16 mouse cellular contexts compared by ENCODE assay signal in the genomic region with DNA sequence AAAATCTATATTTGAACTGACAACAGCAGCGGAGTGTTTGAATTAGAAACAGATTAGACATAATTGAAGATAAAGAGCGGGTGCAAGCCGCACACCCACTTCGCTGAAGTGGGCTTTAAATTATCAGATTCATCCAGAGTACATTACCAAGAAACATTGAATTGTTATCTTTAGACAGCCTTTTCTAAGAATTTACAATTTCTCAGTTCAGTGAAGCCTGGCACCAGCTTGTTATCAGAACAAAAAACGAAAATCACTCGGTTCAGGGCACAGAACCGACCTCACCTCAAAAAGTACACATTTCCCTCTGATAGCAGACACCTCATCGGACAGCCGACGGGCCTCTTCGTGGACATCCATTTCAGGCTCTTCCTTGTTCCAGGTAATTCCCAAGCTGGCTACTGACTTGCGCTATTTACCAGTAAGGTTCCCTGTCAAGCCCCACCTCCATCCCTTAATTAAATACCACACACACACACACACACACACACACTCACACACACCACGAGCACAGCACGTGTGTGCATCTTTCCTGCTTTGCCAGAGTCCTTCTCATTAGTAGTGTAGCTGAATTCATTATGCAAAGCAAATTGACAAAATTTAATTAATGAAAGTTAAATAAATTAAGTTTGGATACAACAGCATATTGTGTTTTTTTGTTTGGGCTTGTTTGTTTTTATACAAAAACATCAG.
DNase-seq lines count a peak whose midpoint lies in the region; ATAC-seq and TF ChIP-seq lines count a peak whose summit lies in the region.
"Had no signal": no experiment of that assay in that cellular context is flagged by ENCODE, and none has a peak within 500 bp of the region (broad histone marks: within the 10 kb centered on the region; RNA-seq: fewer than 3 reads in every experiment).

No protein-coding gene starts in this region.

- H3K9ac ChIP-seq in forebrain, postnatal 0 days, result no peak overlapping the region
- H3K9ac ChIP-seq in forebrain, embryonic 11.5 days (ENCODE audit: low read length), result no peak overlapping the region
- H3K9ac ChIP-seq in liver, embryonic 15.5 days, result no peak overlapping the region
- H3K9ac ChIP-seq in stomach, embryonic 16.5 days (ENCODE audit: low read length), result no peak overlapping the region
- H3K9ac ChIP-seq: embryonic facial prominence, embryonic 13.5 days had no signal

- H3K4me2 ChIP-seq in forebrain, postnatal 0 days (ENCODE audit: low read depth), result no peak overlapping the region
- no peak overlapping the region for H3K4me2 ChIP-seq in forebrain, embryonic 11.5 days (ENCODE audit: low read depth, low read length, severe bottlenecking)
- H3K4me2 ChIP-seq in liver, embryonic 15.5 days, result peak overlapping the region; percentile 36; the same call in 1 of the 2 replicates
- H3K4me2 ChIP-seq in stomach, embryonic 16.5 days (ENCODE audit: low read depth, low read length), result 0 out of 2 replicates have a peak overlapping the region, but pooled peaks have one; percentile 5

- no peaks in the 10 kb centered on the region for H3K36me3 ChIP-seq in forebrain, postnatal 0 days (ENCODE audit: insufficient read depth)
- no peaks in the 10 kb centered on the region for H3K36me3 ChIP-seq in forebrain, embryonic 11.5 days (ENCODE audit: control insufficient read depth, insufficient read depth, low read length)
- H3K36me3 ChIP-seq in liver, embryonic 15.5 days (replicated peaks), result no peaks in the 10 kb centered on the region
- H3K36me3 ChIP-seq in stomach, embryonic 16.5 days (ENCODE audit: control insufficient read depth, insufficient read depth, low read length), result no peaks in the 10 kb centered on the region
- H3K36me3 ChIP-seq: embryonic facial prominence, embryonic 13.5 days; midbrain, embryonic 10.5 days had no signal

- no peak overlapping the region for H3K4me3 ChIP-seq in forebrain, postnatal 0 days (ENCODE audit: low read depth, low read length)
- H3K4me3 ChIP-seq in forebrain, embryonic 11.5 days (ENCODE audit: low read depth, low read length), result no peak overlapping the region
- no peak overlapping the region for H3K4me3 ChIP-seq in liver, embryonic 15.5 days (replicated peaks)
- no peak overlapping the region for H3K4me3 ChIP-seq in stomach, embryonic 16.5 days (replicated peaks; ENCODE audit: low read length)
- H3K4me3 ChIP-seq: gastrocnemius, adult 2 months had no signal

- no peak for TF ChIP-seq CTCF in forebrain, postnatal 0 days (IDR thresholded peaks at IDR 0.05; ENCODE audit: low read depth)

- no peaks in the 10 kb centered on the region for H3K4me1 ChIP-seq in forebrain, postnatal 0 days (ENCODE audit: insufficient read depth)
- no peaks in the 10 kb centered on the region; the same call in 1 of the 2 replicates for H3K4me1 ChIP-seq in forebrain, embryonic 11.5 days (replicated peaks; ENCODE audit: control insufficient read depth, insufficient read depth, low read length)
- H3K4me1 ChIP-seq in liver, embryonic 15.5 days (replicated peaks), result peaks cover 14% of the 10 kb centered on the region; the same call in 1 of the 2 replicates
- H3K4me1 ChIP-seq in stomach, embryonic 16.5 days (ENCODE audit: control insufficient read depth, insufficient read depth, low read length), result no peaks in the 10 kb centered on the region

- peaks cover 5% of the 10 kb centered on the region; the same call in 1 of the 2 replicates for H3K27me3 ChIP-seq in forebrain, postnatal 0 days (ENCODE audit: insufficient read depth, low read length)
- peaks cover 3% of the 10 kb centered on the region; the same call in 1 of the 2 replicates for H3K27me3 ChIP-seq in forebrain, embryonic 11.5 days (ENCODE audit: control insufficient read depth, insufficient read depth, low read length)
- H3K27me3 ChIP-seq in liver, embryonic 15.5 days, result peaks cover 33% of the 10 kb centered on the region
- H3K27me3 ChIP-seq in stomach, embryonic 16.5 days (ENCODE audit: control insufficient read depth, insufficient read depth, low read length), result peaks cover 8% of the 10 kb centered on the region; the same call in 1 of the 2 replicates

- H3K27ac ChIP-seq in forebrain, postnatal 0 days (ENCODE audit: low read depth, low read length), result no peak overlapping the region
- no peak overlapping the region for H3K27ac ChIP-seq in forebrain, embryonic 11.5 days (ENCODE audit: low read depth, low read length)
- no peak overlapping the region for H3K27ac ChIP-seq in liver, embryonic 15.5 days (replicated peaks)
- no peak overlapping the region for H3K27ac ChIP-seq in stomach, embryonic 16.5 days (ENCODE audit: low read length)
- H3K27ac ChIP-seq: embryonic facial prominence, embryonic 13.5 days; gastrocnemius, adult 2 months; midbrain, embryonic 10.5 days had no signal

- DNase-seq in forebrain, postnatal 0 days, result peak; percentile 26
- no peak for DNase-seq in forebrain, embryonic 11.5 days (ENCODE audit: low spot score)
- peak; percentile 61 for DNase-seq in c-Kit-positive CD71-positive TER-119-negative erythroid progenitor cells, embryonic 14.5 days (ENCODE audit: low read depth)
- no peak for DNase-seq in kidney, postnatal 14 days
- no peak for DNase-seq in adrenal gland, postnatal 10 days
- DNase-seq: adrenal gland, adult 8-10 months; cerebellum, adult 8-10 months; gastrocnemius, adult 2 months; kidney, adult 9 months; layer of hippocampus, postnatal 36 days; lung, postnatal 14 days; thymus, adult 2 months had no signal

- no peaks in the 10 kb centered on the region for H3K9me3 ChIP-seq in forebrain, postnatal 0 days (ENCODE audit: low read length)
- no peaks in the 10 kb centered on the region for H3K9me3 ChIP-seq in forebrain, embryonic 11.5 days (ENCODE audit: control insufficient read depth, low read length)
- H3K9me3 ChIP-seq in liver, embryonic 15.5 days (replicated peaks), result no peaks in the 10 kb centered on the region
- no peaks in the 10 kb centered on the region for H3K9me3 ChIP-seq in stomach, embryonic 16.5 days (replicated peaks; ENCODE audit: control insufficient read depth, low read length)

- no peak; the same call in 1 of the 2 replicates for ATAC-seq in forebrain, postnatal 0 days
- ATAC-seq in forebrain, embryonic 11.5 days (replicated peaks; ENCODE audit: low FRiP score), result no peak
- peak; percentile 40 for ATAC-seq in liver, embryonic 15.5 days (ENCODE audit: insufficient read depth)
- ATAC-seq in stomach, embryonic 16.5 days (ENCODE audit: insufficient read depth, low FRiP score), result no peak

- 45% methylated on average over 14 of the region's 14 CpGs for whole genome bisulfite sequencing in forebrain, postnatal 0 days
- WGBS in forebrain, embryonic 11.5 days, result 72% methylated on average over 14 of the region's 14 CpGs
- WGBS in liver, embryonic 15.5 days (ENCODE audit: insufficient replicate concordance), result 17% methylated on average over 14 of the region's 14 CpGs
- WGBS in stomach, embryonic 16.5 days, result 56% methylated on average over 14 of the region's 14 CpGs

Comparison
In these comparisons a context has a peak if more than half of its experiments do, and no peak if none do; other contexts are left out.
1. DNase-seq: peak in forebrain, postnatal 0 days (single experiment) and c-Kit-positive CD71-positive TER-119-negative erythroid progenitor cells, embryonic 14.5 days (single experiment); none in forebrain, embryonic 11.5 days (single experiment), kidney, postnatal 14 days (single experiment) and adrenal gland, postnatal 10 days (single experiment).
2. H3K4me2 ChIP-seq: peak in liver, embryonic 15.5 days (single experiment) and stomach, embryonic 16.5 days (single experiment); none in forebrain, postnatal 0 days (single experiment) and forebrain, embryonic 11.5 days (single experiment).